Mouse (Mus musculus): Measurements from ENCODE around the gene Klrb1f.

GRCm38 (mm10) chr6:129056237-129056636 lies 10.5 kb downstream of the Klrb1f start:
- TF ChIP-seq POLR2A (IDR thresholded peaks at IDR 0.05; ENCODE audit: extremely low read depth, insufficient read depth, low read length) (no peak), CTCF (IDR thresholded peaks at IDR 0.05; ENCODE audit: extremely low read depth, insufficient read depth, low read length) (no peak)

Measured in cortical plate, adult 2 months (tissue).